Mouse (Mus musculus) ES-E14 (cell line): Measurements from ENCODE around the gene B230217C12Rik.
A peak's percentile ranks its signal among the peaks of the same experiment; 100 is the strongest.

Experiments
- MAFK ChIP-seq: IDR thresholded peaks from 2 replicates; pipeline ENCODE4 v1.6.1; 2014; ENCODE audit warnings: mild to moderate bottlenecking, low read depth, low read length, inconsistent platforms; ENCODE audit not compliant: insufficient read depth
- ZNF384 ChIP-seq: IDR thresholded peaks from 2 replicates; pipeline ENCODE4 v1.6.1; 2012; ENCODE audit warnings: low read depth, low read length, inconsistent platforms

DNA sequence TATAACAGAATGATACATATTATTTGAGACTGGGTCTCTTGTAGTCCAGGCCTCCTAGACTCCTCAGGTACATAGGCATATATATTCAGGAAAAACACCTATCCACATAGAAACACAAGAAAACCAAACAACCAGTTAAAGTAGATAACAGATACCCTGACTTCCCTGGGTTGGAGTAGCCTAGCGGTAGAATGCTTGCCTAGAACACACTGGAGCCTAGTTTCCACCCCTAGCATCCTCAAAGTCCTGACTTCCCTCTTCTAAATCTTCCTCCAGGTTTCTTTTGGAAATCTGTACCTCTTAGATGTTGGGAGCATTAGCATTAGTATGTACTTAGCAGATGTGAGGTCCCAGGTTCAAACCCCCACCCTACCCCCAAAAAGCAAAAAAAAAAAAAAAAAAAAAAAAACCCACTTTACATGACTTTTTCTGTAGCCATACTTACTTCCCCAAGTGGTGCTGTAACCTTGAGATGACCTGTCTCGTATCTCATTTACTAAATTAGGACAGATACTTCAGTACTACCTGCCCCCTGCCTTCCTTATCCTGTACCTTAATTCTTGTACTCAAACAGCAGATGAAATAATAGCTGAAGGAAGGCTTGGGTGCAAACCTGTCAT lies 44.8 kb downstream of the B230217C12Rik start:
- no peak for TF ChIP-seq MAFK
- peak; percentile 63 for TF ChIP-seq ZNF384
